Mouse (Mus musculus): Measurements from ENCODE around the gene Epn3. TPM values are rescaled to one million over a fixed set of nuclear protein-coding genes. Genes with fewer than 3 reads are reported as not detected.

Gene Epn3
- polyA plus RNA-seq, 1 experiment from 2014 or later = 0.47 TPM

GRCm38 (mm10) chr11:94491749-94492099 is 8.1 kb downstream of the Epn3 start:
- no peak for ATAC-seq (ENCODE audit: low FRiP score, low read depth)
- Histone ChIP-seq H3K4me1 (peaks cover 12% of the 10 kb centered on the region), H3K9me3 (no peaks in the 10 kb centered on the region), H3K4me2 (replicated peaks) (peak overlapping the region; percentile 78), H3K9ac (replicated peaks) (no peak overlapping the region), H3K36me3 (no peaks in the 10 kb centered on the region), H3K4me3 (peak overlapping the region; percentile 53), H3K27ac (replicated peaks) (no peak overlapping the region), H3K27me3 (peaks cover 69% of the 10 kb centered on the region)
- WGBS = 73% methylated on average over 7 of the region's 7 CpGs

- Histone ChIP-seq H3K27me3 (peaks cover 74% of the 10 kb centered on the region), H3K9me3 (no peaks in the 10 kb centered on the region), H3K27ac (replicated peaks) (no peak overlapping the region), H3K4me3 (peak overlapping the region; percentile 53), H3K36me3 (no peaks in the 10 kb centered on the region), H3K4me2 (replicated peaks) (peak overlapping the region; percentile 78), H3K9ac (replicated peaks) (peak overlapping the region; percentile 65), H3K4me1 (peaks cover 12% of the 10 kb centered on the region)
- WGBS = 5% methylated on average over 55 of the region's 55 CpGs
- peak; percentile 70 for ATAC-seq (ENCODE audit: low FRiP score, low read depth)
Observed at GRCm38 (mm10) chr11:94491035-94491748, 8.6 kb downstream of the Epn3 start.

- Histone ChIP-seq H3K9ac (replicated peaks) (no peak overlapping the region), H3K36me3 (no peaks in the 10 kb centered on the region), H3K27me3 (peaks cover 82% of the 10 kb centered on the region), H3K4me2 (replicated peaks) (no peak overlapping the region), H3K9me3 (no peaks in the 10 kb centered on the region), H3K4me1 (peaks cover 12% of the 10 kb centered on the region), H3K4me3 (no peak overlapping the region), H3K27ac (replicated peaks) (no peak overlapping the region)
- 39% methylated on average over 4 of the region's 4 CpGs for WGBS
- no peak for ATAC-seq (ENCODE audit: low FRiP score, low read depth)
Observed at GRCm38 (mm10) chr11:94489745-94490144, 10.0 kb downstream of the Epn3 start.

GRCm38 (mm10) chr11:94488767-94489533 is 10.8 kb downstream of the Epn3 start:
- Histone ChIP-seq H3K27ac (replicated peaks) (no peak overlapping the region), H3K4me2 (replicated peaks) (no peak overlapping the region), H3K9ac (replicated peaks) (no peak overlapping the region), H3K27me3 (peaks cover 81% of the 10 kb centered on the region), H3K4me3 (no peak overlapping the region), H3K9me3 (no peaks in the 10 kb centered on the region), H3K36me3 (no peaks in the 10 kb centered on the region), H3K4me1 (peaks cover 12% of the 10 kb centered on the region)
- WGBS = 91% methylated on average over 11 of the region's 11 CpGs
- ATAC-seq (ENCODE audit: low FRiP score, low read depth) = no peak

GRCm38 (mm10) chr11:94486001-94486400 is 13.8 kb downstream of the Epn3 start, which contains the start of gene Spata20:
Gene Spata20 (minus strand): TSS chr11:94486179.
- H3K4me3 ChIP-seq = no peak within 1 kb of the TSS

GRCm38 (mm10) chr11:94485223-94485622 is 14.6 kb downstream of the Epn3 start:
- Histone ChIP-seq H3K9ac (replicated peaks) (no peak overlapping the region), H3K4me3 (no peak overlapping the region), H3K27ac (replicated peaks) (no peak overlapping the region), H3K9me3 (no peaks in the 10 kb centered on the region), H3K27me3 (peaks cover 73% of the 10 kb centered on the region), H3K36me3 (no peaks in the 10 kb centered on the region), H3K4me1 (no peaks in the 10 kb centered on the region; the same call in 1 of the 2 replicates), H3K4me2 (replicated peaks) (no peak overlapping the region)
- 84% methylated on average over 5 of the region's 5 CpGs for WGBS
- ATAC-seq (ENCODE audit: low FRiP score, low read depth) = no peak

More at GRCm38 (mm10) chr11:94486001-94486400, 13.8 kb downstream of the Epn3 start, which contains the start of gene Spata20:
- no peak within 1 kb of the TSS for H3K27ac ChIP-seq (replicated peaks)
- no peaks in the 10 kb centered on the region for H3K9me3 ChIP-seq
- WGBS = 2% methylated on average over 24 of the region's 24 CpGs
- H3K36me3 ChIP-seq = no peaks in the 10 kb centered on the region
- peak; percentile 82 for ATAC-seq (ENCODE audit: low FRiP score, low read depth)
- no peak within 1 kb of the TSS for H3K9ac ChIP-seq (replicated peaks)
- no peak within 1 kb of the TSS; the same call in 1 of the 2 replicates for H3K4me2 ChIP-seq (replicated peaks)
- H3K27me3 ChIP-seq = peaks cover 77% of the 10 kb centered on the region
- peaks cover 5% of the 10 kb centered on the region; the same call in 1 of the 2 replicates for H3K4me1 ChIP-seq

GRCm38 (mm10) chr11:94484636-94485035 is 15.1 kb downstream of the Epn3 start:
- no peak for ATAC-seq (ENCODE audit: low FRiP score, low read depth)
- peaks cover 68% of the 10 kb centered on the region for H3K27me3 ChIP-seq

GRCm38 (mm10) chr11:94483921-94484320 is 15.9 kb downstream of the Epn3 start:
- 83% methylated on average over 14 of the region's 14 CpGs for WGBS
- Histone ChIP-seq H3K4me2 (replicated peaks) (no peak overlapping the region), H3K4me3 (no peak overlapping the region), H3K9ac (replicated peaks) (no peak overlapping the region), H3K27ac (replicated peaks) (no peak overlapping the region), H3K9me3 (no peaks in the 10 kb centered on the region), H3K27me3 (peaks cover 64% of the 10 kb centered on the region), H3K36me3 (no peaks in the 10 kb centered on the region), H3K4me1 (no peaks in the 10 kb centered on the region; the same call in 1 of the 2 replicates)
- no peak for ATAC-seq (ENCODE audit: low FRiP score, low read depth)

More at GRCm38 (mm10) chr11:94484636-94485035, 15.1 kb downstream of the Epn3 start:
- Histone ChIP-seq H3K9ac (replicated peaks) (no peak overlapping the region), H3K27ac (replicated peaks) (no peak overlapping the region), H3K4me2 (replicated peaks) (no peak overlapping the region), H3K4me3 (no peak overlapping the region), H3K9me3 (no peaks in the 10 kb centered on the region), H3K4me1 (no peaks in the 10 kb centered on the region; the same call in 1 of the 2 replicates), H3K36me3 (no peaks in the 10 kb centered on the region)
- 87% methylated on average over 9 of the region's 9 CpGs for WGBS

- WGBS = 85% methylated on average over 11 of the region's 11 CpGs
- no peaks in the 10 kb centered on the region for H3K36me3 ChIP-seq
- H3K27ac ChIP-seq (replicated peaks) = no peak overlapping the region
- H3K9me3 ChIP-seq = no peaks in the 10 kb centered on the region
- no peaks in the 10 kb centered on the region; the same call in 1 of the 2 replicates for H3K4me1 ChIP-seq
- H3K27me3 ChIP-seq = peaks cover 65% of the 10 kb centered on the region
- H3K4me3 ChIP-seq = no peak overlapping the region
- no peak for ATAC-seq (ENCODE audit: low FRiP score, low read depth)
- H3K4me2 ChIP-seq (replicated peaks) = no peak overlapping the region
- H3K9ac ChIP-seq (replicated peaks) = no peak overlapping the region
Observed at GRCm38 (mm10) chr11:94483436-94483835, 16.3 kb downstream of the Epn3 start.

- H3K27ac ChIP-seq (replicated peaks) = no peak overlapping the region
- no peak overlapping the region for H3K4me3 ChIP-seq
- no peaks in the 10 kb centered on the region for H3K36me3 ChIP-seq
- no peak overlapping the region for H3K9ac ChIP-seq (replicated peaks)
- peaks cover 69% of the 10 kb centered on the region for H3K27me3 ChIP-seq
- no peak overlapping the region for H3K4me2 ChIP-seq (replicated peaks)
- WGBS = 94% methylated on average over 11 of the region's 11 CpGs
- no peak for ATAC-seq (ENCODE audit: low FRiP score, low read depth)
- no peaks in the 10 kb centered on the region for H3K9me3 ChIP-seq
- H3K4me1 ChIP-seq = no peaks in the 10 kb centered on the region; the same call in 1 of the 2 replicates
Observed at GRCm38 (mm10) chr11:94482738-94483137, 17.0 kb downstream of the Epn3 start.

GRCm38 (mm10) chr11:94481963-94482362 is 17.8 kb downstream of the Epn3 start:
- ATAC-seq (ENCODE audit: low FRiP score, low read depth) = no peak
- Histone ChIP-seq H3K27me3 (peaks cover 69% of the 10 kb centered on the region), H3K9me3 (no peaks in the 10 kb centered on the region)

GRCm38 (mm10) chr11:94480382-94480781 is 19.4 kb downstream of the Epn3 start:
- Histone ChIP-seq H3K27ac (replicated peaks) (no peak overlapping the region), H3K9ac (replicated peaks) (no peak overlapping the region), H3K36me3 (no peaks in the 10 kb centered on the region), H3K4me2 (replicated peaks) (no peak overlapping the region), H3K27me3 (peaks cover 73% of the 10 kb centered on the region), H3K4me3 (no peak overlapping the region), H3K9me3 (no peaks in the 10 kb centered on the region), H3K4me1 (peaks cover 10% of the 10 kb centered on the region)
- 81% methylated on average over 9 of the region's 9 CpGs for WGBS
- ATAC-seq (ENCODE audit: low FRiP score, low read depth) = peak; percentile 3; the same call in 1 of the 2 replicates

More at GRCm38 (mm10) chr11:94481963-94482362, 17.8 kb downstream of the Epn3 start:
- no peak overlapping the region for H3K4me3 ChIP-seq
- no peaks in the 10 kb centered on the region for H3K36me3 ChIP-seq
- H3K4me2 ChIP-seq (replicated peaks) = no peak overlapping the region
- H3K9ac ChIP-seq (replicated peaks) = no peak overlapping the region
- H3K27ac ChIP-seq (replicated peaks) = no peak overlapping the region
- 88% methylated on average over 7 of the region's 7 CpGs for WGBS
- no peaks in the 10 kb centered on the region; the same call in 1 of the 2 replicates for H3K4me1 ChIP-seq

Measured in midbrain, embryonic 12.5 days (tissue).